Mouse (Mus musculus): ENCODE results near the gene Ccdc191.

DNA sequence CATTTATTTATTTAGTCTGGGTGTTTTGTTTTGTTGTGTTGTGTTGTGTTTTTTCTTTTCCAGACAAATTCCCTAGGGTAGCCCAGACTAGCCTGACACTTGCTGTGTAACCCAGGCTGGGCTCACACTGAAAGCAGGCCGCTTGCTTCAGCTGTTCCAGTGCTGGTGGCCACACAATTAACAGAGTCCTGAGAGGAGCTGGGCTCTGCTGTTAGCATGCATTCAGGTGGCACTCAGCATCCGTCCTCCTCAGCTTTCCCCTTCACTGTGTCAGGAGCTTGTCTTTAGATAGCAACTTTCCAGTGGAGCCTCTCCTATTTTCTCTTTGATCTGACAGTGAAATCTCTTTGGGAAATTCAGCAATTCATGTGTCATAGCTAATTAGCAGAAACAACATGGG is 32.4 kb downstream of the Ccdc191 start:
- TF ChIP-seq CTCF (IDR thresholded peaks at IDR 0.05; ENCODE audit: low read depth) (no peak), EP300 (optimal IDR thresholded peaks at IDR 0.05) (no peak)

Data from stomach, postnatal 0 days (tissue).